Mouse (Mus musculus) neural tube, embryonic 11.5 days (tissue): ENCODE measurements around the gene Rhd. TPM values are rescaled to one million over a fixed set of nuclear protein-coding genes. Genes with fewer than 3 reads are reported as not detected.

Source experiments
- ATAC-seq: fragments of 200-750 bp; cut with Nextera tagmentation; 2 replicates; pipeline ENCODE4 v1.8.0; 2017; ENCODE audit warnings: moderate number of reproducible peaks, mild to moderate bottlenecking, moderate TSS enrichment, moderate library complexity; ENCODE audit not compliant: insufficient read depth, low FRiP score, low TSS enrichment
- DNase-seq: peaks from one replicate; pipeline ENCODE4 v3.0.0-alpha.2; 2015; ENCODE audit warnings: low spot score
- H3K27ac ChIP-seq: fragments of 300-500 bp; sonication (generic); 2 replicates; pipeline ENCODE4 v1.5.1; 2014; ENCODE audit warnings: low read depth, mild to moderate bottlenecking, low read length
- H3K27me3 ChIP-seq: fragments of 300-500 bp; sonication (generic); 2 replicates; pipeline ENCODE4 v1.6.1; 2014; ENCODE audit warnings: mild to moderate bottlenecking, low read length, mixed read lengths; ENCODE audit not compliant: control insufficient read depth, insufficient read depth
- H3K36me3 ChIP-seq: fragments of 300-500 bp; sonication (generic); 2 replicates; pipeline ENCODE4 v1.6.1; 2014; ENCODE audit warnings: mild to moderate bottlenecking, low read length, moderate library complexity, mixed read lengths; ENCODE audit not compliant: control insufficient read depth, insufficient read depth
- H3K4me1 ChIP-seq: fragments of 300-500 bp; sonication (generic); 2 replicates; pipeline ENCODE4 v1.6.1; 2014; ENCODE audit warnings: low read length, mixed read lengths; ENCODE audit not compliant: control insufficient read depth, insufficient read depth
- H3K4me2 ChIP-seq: fragments of 300-500 bp; sonication (generic); 2 replicates; pipeline ENCODE4 v1.6.1; 2014; ENCODE audit warnings: low read depth, mild to moderate bottlenecking, moderate library complexity
- H3K4me3 ChIP-seq: fragments of 300-500 bp; sonication (generic); 2 replicates; pipeline ENCODE4 v1.5.1; 2014; ENCODE audit warnings: low read depth, low read length
- H3K9ac ChIP-seq: fragments of 300-500 bp; sonication (generic); 2 replicates; pipeline ENCODE4 v1.6.1; 2014; ENCODE audit warnings: mild to moderate bottlenecking, low read length
- H3K9me3 ChIP-seq: fragments of 300-500 bp; sonication (generic); 2 replicates; pipeline ENCODE4 v1.6.1; 2016; ENCODE audit warnings: low read length; ENCODE audit not compliant: control insufficient read depth
- WGBS: fragments of 180-500 bp; shearing (Covaris S2); extraction: QIAGEN DNeasy Blood & Tissue Kit; methylation state at CpG from one replicate; pipeline ENCODE4 v1.1.7; 2014; 5-methylcytosine and 5-hydroxymethylcytosine counted together
- polyA plus RNA-seq: library from polyadenylated mRNA; unstranded; fragments of >200 nt; fragmentation: Nextera tagmentation; extraction: Ambion mirVana; gene quantifications from 2 replicates; pipeline ENCODE4 v1.2.1, GENCODE M21; 2014

Rhd gene
- polyA plus RNA-seq, 1 experiment from 2014 or later = 13.8 TPM

- WGBS = 92% methylated on average over 5 of the region's 5 CpGs
- Histone ChIP-seq H3K36me3 (no peaks in the 10 kb centered on the region), H3K4me3 (no peak overlapping the region), H3K27me3 (peaks cover 19% of the 10 kb centered on the region), H3K9me3 (no peaks in the 10 kb centered on the region), H3K9ac (no peak overlapping the region), H3K4me1 (no peaks in the 10 kb centered on the region), H3K27ac (no peak overlapping the region), H3K4me2 (no peak overlapping the region)
- ATAC-seq (no peak), DNase-seq (no peak)
Observed at GRCm38 (mm10) chr4:134865789-134866188, 1.5 kb downstream of the Rhd start.

GRCm38 (mm10) chr4:134867213-134867612, 2.9 kb downstream of the Rhd start:
- Histone ChIP-seq H3K27ac (no peak overlapping the region), H3K4me1 (no peaks in the 10 kb centered on the region), H3K4me2 (no peak overlapping the region), H3K27me3 (peaks cover 19% of the 10 kb centered on the region), H3K4me3 (no peak overlapping the region), H3K36me3 (no peaks in the 10 kb centered on the region), H3K9me3 (no peaks in the 10 kb centered on the region), H3K9ac (no peak overlapping the region)
- ATAC-seq (no peak), DNase-seq (no peak)
- 92% methylated on average over 8 of the region's 8 CpGs for WGBS

GRCm38 (mm10) chr4:134867661-134868060, 3.3 kb downstream of the Rhd start:
- Histone ChIP-seq H3K9ac (no peak overlapping the region), H3K9me3 (no peaks in the 10 kb centered on the region), H3K4me3 (no peak overlapping the region), H3K4me2 (no peak overlapping the region), H3K27ac (no peak overlapping the region), H3K36me3 (no peaks in the 10 kb centered on the region), H3K27me3 (peaks cover 19% of the 10 kb centered on the region), H3K4me1 (no peaks in the 10 kb centered on the region)
- WGBS = 87% methylated on average over 8 of the region's 8 CpGs
- no peak for ATAC-seq
- DNase-seq = no peak

DNA sequence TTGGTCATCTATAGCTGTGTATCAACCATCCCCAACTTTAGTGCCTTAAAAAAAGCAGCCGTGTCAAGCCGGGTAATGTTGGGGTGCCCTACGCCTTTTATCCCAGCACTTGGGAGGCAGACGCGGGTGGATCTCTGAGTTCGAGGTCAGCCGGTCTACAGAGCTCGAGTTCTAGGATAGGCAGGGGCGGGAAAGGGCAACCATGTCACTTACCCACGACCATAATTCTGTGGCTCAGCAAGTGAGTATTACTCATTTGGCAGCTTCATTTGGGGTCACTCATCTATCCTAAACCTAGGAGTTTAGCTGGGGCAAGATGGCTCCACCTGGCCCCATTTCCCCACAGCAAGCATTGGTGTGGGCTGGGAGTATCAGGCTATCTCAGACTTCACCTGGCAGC, 3.7 kb downstream of the Rhd start:
- Histone ChIP-seq H3K27ac (no peak overlapping the region), H3K27me3 (peaks cover 19% of the 10 kb centered on the region), H3K9ac (no peak overlapping the region), H3K4me1 (no peaks in the 10 kb centered on the region), H3K4me2 (no peak overlapping the region), H3K36me3 (no peaks in the 10 kb centered on the region), H3K4me3 (no peak overlapping the region), H3K9me3 (no peaks in the 10 kb centered on the region)
- 86% methylated on average over 10 of the region's 10 CpGs for WGBS
- no peak for ATAC-seq
- DNase-seq = no peak

GRCm38 (mm10) chr4:134868490-134868889, 4.2 kb downstream of the Rhd start:
- 31% methylated on average over 9 of the region's 9 CpGs for WGBS
- Histone ChIP-seq H3K4me1 (no peaks in the 10 kb centered on the region), H3K4me2 (no peak overlapping the region), H3K9ac (no peak overlapping the region), H3K27me3 (peaks cover 19% of the 10 kb centered on the region), H3K36me3 (no peaks in the 10 kb centered on the region), H3K4me3 (no peak overlapping the region), H3K9me3 (no peaks in the 10 kb centered on the region), H3K27ac (no peak overlapping the region)
- ATAC-seq (no peak), DNase-seq (no peak)

DNA sequence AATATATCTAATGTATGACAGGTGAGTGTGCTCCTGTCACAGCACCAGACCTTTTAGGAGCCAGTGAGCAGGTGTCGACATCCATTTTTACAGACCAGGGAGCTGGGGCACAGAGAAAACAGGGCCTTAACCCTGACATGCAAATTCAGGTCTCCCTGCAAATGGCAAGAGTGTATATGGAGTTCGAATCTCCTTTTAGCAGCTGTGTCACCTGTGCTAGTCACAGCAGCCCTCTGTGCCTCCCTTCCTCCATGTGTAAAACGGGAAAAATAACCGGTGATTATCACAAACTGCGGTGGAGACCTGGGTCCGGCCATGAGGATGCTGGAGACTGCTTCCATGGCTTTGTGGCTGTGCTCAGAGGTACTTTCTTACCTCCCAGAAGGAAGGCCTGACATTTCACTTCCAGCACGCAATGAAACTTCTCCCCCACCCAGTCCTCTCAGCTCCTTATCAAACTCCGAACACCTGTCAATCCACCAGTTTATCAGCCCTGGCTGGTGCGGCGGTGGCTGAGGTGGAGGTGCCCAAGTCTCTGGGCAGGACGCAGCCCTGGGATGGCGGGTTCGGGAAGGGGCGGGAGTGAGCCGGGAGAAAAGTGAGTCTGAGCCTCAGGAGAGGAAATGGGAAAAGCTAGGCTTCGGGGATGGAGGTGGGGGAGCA, 4.9 kb downstream of the Rhd start:
- no peak for DNase-seq
- 16% methylated on average over 16 of the region's 16 CpGs for WGBS

GRCm38 (mm10) chr4:134869815-134870375, 5.6 kb downstream of the Rhd start:
- Histone ChIP-seq H3K27ac (no peak overlapping the region), H3K27me3 (peaks cover 19% of the 10 kb centered on the region), H3K4me3 (no peak overlapping the region), H3K9ac (no peak overlapping the region), H3K36me3 (no peaks in the 10 kb centered on the region), H3K9me3 (no peaks in the 10 kb centered on the region), H3K4me1 (no peaks in the 10 kb centered on the region), H3K4me2 (no peak overlapping the region)
- ATAC-seq (no peak), DNase-seq (no peak)
- WGBS = 60% methylated on average over 7 of the region's 7 CpGs

More for the DNA sequence above, 4.9 kb downstream of the Rhd start:
- H3K4me2 ChIP-seq = no peak overlapping the region
- peaks cover 19% of the 10 kb centered on the region for H3K27me3 ChIP-seq
- H3K9ac ChIP-seq = no peak overlapping the region
- H3K9me3 ChIP-seq = no peaks in the 10 kb centered on the region
- no peaks in the 10 kb centered on the region for H3K36me3 ChIP-seq
- H3K4me1 ChIP-seq = no peaks in the 10 kb centered on the region
- H3K27ac ChIP-seq = no peak overlapping the region
- no peak overlapping the region for H3K4me3 ChIP-seq
- ATAC-seq = no peak

DNA sequence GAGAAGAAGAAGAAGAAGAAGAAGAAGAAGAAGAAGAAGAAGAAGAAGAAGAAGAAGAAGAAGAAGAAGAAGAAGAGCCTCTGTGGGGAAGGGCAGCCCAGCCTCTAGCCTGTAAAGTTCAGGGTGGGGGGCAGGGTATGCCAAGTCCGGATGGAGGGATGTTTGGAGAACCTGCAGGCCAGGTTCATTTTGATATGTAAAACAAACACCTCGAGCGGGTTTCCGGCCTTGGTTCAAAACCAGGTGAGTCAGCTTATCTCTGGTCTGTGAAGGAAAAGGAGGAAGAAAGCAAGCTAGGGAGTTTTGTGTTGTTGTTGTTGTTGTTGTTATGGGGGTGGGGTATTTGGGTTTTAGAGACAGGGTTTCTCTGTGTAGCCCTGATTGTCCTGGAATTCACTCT, 7.1 kb downstream of the Rhd start:
- DNase-seq (no peak), ATAC-seq (no peak)
- 43% methylated on average over 4 of the region's 4 CpGs for WGBS
- H3K36me3 ChIP-seq = no peaks in the 10 kb centered on the region
- H3K9ac ChIP-seq = no peak overlapping the region
- peaks cover 19% of the 10 kb centered on the region for H3K27me3 ChIP-seq
- no peak overlapping the region for H3K27ac ChIP-seq
- no peak overlapping the region for H3K4me2 ChIP-seq
- no peaks in the 10 kb centered on the region for H3K9me3 ChIP-seq
- no peaks in the 10 kb centered on the region for H3K4me1 ChIP-seq
- no peak overlapping the region for H3K4me3 ChIP-seq

- no peak overlapping the region for H3K4me2 ChIP-seq
- no peak overlapping the region for H3K4me3 ChIP-seq
- no peak overlapping the region for H3K9ac ChIP-seq
- ATAC-seq (no peak), DNase-seq (no peak)
- WGBS = 32% methylated on average over 2 of the region's 2 CpGs
- no peaks in the 10 kb centered on the region for H3K4me1 ChIP-seq
- H3K27me3 ChIP-seq = peaks cover 19% of the 10 kb centered on the region
- no peak overlapping the region for H3K27ac ChIP-seq
- no peaks in the 10 kb centered on the region for H3K9me3 ChIP-seq
- no peaks in the 10 kb centered on the region for H3K36me3 ChIP-seq
Observed at GRCm38 (mm10) chr4:134871950-134872349, 7.6 kb downstream of the Rhd start.
